Mouse (Mus musculus) gonadal fat pad, adult 2 months (tissue): ENCODE measurements around the gene Hist1h2bb. TPM values are rescaled to one million over a fixed set of nuclear protein-coding genes. Genes with fewer than 3 reads are reported as not detected.

Experiments used
- DNase-seq: peaks from one replicate; pipeline ENCODE4 v3.0.0-alpha.2; 2012; ENCODE audit warnings: low read depth
- polyA plus RNA-seq: library from polyadenylated mRNA; depleted of rRNA; stranded (reverse); fragments of >200 nt; gene quantifications from 2 replicates; pipeline ENCODE4 v1.2.3, GENCODE M21; 2012

The Hist1h2bb gene
- polyA plus RNA-seq, 1 experiment = 5.9 TPM

DNA sequence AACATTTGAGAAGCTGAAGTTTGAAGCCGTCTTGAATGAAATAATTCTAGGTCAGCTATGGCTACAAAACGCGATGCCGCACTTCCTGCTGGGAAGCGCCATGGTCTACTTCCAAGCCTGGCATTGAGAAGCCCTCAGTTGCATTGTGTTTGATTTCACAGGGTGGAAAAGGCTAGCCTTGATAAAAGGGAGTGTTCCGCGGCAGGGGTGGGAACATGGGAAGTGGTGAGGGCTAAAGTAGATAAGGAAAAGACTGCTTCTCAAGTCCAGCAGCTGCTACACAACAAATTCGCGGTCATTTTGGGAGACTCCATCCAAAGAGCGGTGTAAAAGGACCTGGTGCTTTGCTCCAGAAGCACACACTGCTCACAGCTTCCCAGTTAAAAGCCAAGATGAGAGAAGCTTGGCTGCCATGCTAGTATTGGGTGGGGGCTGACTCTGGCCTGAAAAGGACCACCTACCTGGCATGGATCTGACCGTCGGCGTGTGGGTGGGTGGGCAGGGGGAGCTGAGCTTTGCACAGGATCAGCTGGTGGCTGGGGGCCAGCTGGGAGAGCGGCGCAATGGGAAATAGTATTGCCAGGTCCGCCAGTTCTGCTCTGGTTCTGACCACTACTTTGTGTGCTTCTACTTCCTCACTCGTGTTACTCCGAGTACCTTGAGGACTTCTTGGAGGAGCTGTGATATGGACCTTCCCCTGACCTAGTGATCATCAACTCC lies 17.9 kb upstream of the Hist1h2bb start:
- no peak for DNase-seq

DNA sequence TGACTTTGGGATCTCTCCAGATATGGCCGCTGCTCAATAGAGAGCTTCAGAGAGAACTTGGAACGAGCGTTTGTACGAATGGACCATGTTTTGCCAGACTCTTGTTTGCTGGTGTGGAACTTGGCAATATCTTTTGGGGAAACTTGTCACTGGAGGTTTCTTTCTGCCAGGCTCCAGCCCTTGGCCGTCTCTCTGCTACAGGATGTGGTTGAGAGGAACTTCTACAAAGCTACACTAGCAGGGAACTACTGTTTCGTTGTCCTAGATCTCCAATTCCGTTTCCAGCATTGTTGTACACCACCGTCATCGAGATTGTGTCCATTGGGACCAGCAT lies 17.4 kb upstream of the Hist1h2bb start:
- no peak for DNase-seq

DNA sequence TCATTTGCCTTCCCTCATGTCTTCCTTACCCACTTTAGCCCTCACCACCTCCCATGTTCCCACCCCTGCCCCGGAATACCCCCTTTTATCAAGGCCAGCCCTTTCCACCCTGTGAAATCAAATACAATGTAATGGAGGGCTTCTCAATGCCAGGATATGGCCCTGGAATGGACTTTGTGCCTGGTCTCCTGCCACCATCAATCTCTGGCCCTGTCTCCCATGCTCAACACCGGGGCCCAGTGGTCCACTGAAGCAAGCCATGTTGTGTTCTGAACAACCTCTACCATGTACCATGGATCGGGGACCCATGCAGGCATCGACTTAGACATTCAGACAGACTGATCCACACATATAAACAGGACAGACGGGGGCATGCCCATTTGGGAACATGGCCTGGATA lies 16.8 kb upstream of the Hist1h2bb start:
- no peak for DNase-seq

DNA sequence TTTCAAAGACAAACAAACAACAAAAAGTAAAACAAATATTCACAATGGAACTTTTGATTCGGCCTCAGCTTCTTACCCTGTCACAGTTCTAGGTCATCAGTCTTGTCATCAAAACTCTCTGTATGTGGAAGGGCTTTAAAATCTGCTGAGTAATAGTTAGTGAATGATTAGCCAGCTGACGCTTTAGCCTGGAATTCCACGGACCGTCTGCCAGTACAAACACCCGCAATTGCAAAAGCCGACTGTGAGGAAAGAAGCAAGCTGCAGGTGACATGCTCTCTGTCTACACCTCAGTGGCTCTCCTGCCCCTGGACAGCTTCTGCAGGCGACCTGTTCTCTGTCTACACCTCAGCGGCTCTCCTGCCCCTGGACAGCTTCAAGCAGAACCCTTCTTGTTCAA lies 16.1 kb upstream of the Hist1h2bb start:
- no peak for DNase-seq

DNA sequence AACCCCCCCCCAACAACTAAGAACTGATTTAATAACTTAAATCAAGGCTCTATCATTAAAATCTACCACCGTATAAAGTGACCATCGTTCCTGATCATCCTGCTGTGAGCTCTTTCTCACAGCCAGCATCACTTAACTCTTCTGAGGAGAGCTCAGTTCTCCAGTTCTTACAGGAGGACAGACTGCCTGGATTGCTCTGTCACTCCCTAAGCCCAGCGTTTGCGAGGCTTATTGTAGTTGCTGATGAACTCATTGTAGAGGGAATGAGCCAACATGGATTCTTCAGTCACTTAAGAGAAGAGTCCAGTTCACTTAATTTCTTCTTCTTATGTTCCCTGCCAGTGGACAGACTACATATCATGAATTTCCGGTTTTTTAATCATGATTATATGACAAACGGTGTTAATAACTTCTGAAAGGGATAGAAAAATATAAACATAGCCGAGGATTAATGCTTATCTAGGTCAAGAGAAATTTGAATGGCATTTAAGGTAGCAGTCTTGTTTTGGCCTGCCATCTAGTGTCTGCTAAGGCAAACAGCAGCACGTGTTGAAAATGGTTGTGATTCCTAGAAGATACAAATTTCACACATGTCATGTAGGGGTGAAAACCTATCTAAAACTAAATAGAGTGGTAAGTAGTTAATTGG lies 14.3 kb upstream of the Hist1h2bb start:
- DNase-seq = no peak

DNA sequence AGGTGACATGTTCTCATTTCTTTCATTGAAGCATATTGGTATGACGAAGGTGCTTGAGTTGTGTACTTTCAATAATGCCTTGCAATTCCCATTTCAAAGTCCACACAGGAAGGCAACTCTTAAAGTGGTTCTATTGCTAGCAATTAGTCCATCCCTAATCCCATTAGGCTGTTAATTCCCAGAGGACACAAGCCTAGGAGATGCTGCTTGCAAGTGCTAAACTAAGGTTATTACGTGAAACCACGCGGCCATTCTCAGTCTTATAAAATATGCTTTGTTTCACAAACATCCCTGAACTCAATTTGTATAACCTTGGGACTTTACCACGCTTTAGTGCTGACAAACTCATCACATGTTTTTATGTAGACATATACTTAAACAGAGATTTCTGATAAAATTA lies 9.4 kb upstream of the Hist1h2bb start:
- no peak for DNase-seq

DNA sequence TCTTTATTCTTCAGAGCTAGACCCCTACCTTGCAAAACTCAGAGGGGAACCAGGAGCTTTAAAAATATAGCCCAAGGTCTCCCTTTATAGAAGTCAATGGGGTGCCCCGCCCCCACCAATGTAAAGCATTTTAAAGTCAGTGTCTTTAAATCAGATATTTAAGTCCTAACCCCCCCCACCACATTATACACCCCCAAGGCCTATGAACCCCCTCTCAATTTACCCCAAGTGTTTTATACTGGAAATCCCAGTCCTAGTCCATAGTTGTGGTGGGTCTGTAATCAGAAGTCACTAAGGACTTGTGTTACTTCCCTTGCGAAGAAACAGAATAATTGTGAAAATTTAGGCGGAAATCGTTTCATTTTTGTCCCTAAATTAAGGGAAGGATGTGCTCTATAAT lies 8.5 kb upstream of the Hist1h2bb start:
- DNase-seq = no peak

DNA sequence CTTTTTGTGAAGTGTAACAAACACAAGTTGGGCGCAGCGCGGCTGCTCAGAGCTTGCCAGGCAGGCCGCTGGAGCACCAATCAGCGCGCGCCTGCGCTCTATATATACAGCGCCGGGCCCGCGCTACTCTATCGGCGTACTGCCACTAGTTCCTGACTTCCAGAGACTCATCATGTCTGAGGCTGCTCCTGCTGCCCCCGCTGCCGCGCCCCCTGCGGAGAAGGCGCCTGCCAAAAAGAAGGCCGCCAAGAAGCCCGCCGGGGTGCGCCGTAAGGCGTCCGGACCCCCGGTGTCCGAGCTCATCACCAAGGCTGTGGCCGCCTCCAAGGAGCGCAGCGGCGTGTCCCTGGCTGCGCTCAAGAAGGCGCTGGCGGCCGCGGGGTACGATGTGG lies 7.9 kb upstream of the Hist1h2bb start, which contains the start of gene Hist1h1c:
Gene Hist1h1c, plus strand, starts transcription at position 132 of the 392 bp plus-strand sequence.
- DNase-seq = no peak

DNA sequence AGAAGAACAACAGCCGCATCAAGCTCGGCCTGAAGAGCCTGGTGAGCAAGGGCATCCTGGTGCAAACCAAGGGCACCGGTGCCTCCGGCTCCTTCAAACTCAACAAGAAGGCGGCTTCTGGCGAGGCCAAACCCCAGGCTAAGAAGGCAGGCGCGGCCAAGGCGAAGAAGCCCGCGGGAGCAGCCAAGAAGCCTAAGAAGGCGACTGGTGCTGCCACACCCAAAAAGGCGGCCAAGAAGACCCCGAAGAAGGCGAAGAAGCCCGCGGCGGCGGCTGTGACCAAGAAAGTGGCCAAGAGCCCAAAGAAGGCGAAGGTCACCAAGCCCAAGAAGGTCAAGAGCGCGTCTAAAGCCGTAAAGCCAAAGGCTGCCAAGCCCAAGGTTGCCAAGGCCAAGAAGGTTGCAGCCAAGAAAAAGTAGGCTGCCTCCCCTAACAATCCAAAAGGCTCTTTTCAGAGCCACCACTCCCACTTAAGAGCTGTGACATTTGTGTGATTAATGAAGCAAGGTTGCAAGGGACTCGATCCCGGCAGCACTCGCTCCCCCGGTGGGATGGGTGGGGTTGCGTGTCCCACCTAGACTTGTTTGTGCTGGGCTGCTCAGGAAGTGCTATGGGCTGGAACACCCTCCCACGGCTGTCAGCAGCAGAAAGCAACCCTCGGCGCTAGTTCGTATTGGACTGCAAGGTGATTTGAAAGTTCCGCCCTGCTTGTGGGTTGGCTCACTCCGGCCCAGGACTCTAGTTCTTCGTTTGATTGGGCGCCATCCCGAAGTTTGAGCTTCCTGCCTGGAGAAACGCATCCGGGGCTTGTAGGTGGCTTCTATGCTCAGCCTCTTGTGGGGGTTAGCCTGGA lies 7.2 kb upstream of the Hist1h2bb start:
- DNase-seq = no peak

DNA sequence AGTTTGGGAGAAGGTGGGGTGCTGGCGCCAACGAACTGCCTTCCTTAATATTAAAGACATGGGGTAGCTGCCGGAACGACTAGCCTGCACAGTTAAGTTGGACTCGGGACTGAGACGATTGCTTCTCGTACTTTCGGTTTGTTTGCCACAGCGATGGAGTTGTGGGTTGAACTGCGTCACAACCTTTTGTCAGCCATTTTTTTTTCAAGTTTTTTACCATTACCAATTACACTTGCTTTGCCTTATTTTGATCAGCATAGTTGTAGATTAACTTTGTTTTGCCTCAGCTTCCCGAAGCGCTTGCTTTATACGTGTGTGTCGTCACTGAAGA lies 6.6 kb upstream of the Hist1h2bb start:
- no peak for DNase-seq

DNA sequence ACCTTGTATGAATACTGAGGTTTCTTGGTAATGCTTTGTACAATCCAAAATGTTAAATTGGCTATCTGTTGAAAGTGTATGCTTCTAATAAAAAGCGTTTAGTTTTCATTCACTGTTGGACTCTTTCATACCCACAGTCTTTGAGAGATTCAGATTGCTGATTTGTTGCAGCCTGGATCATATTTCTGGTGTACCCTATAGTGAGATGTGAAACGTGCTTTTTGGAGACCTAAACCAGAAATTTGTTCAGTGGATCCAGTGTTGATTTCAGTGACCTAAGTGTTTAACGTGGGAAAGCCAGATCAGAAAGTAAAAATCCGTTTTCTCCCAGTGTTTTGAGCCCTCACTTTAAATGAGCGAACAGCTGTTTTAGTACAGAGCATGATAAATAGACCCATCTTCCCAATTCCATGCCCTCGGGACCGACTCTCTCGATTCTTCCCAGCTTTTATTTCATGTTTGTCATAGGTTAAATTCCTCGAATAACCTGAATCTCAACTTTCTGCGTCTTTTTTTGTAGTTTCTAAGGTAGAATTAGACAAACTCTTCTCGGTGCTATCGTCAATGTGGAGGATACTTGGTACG lies 6.2 kb upstream of the Hist1h2bb start:
- DNase-seq = no peak

DNA sequence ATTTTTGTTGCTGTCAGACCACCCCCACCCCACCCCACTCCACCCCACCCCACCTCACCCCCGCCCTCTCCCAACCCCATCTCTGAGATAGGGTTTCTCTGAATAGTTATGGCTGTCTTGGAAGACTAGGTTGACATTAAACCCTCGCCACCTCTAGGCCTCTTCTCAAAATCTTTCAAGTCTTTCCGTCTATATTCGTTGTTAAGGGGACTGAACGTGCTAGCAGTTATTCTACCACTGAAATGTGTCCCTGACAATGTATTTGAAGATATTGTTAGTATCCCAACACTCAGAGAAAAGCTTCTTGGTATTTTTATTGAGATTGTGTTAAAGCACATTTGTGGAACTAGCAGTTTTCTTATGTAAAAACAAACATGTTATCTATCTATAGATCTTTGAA lies 5.6 kb upstream of the Hist1h2bb start:
- no peak for DNase-seq

DNA sequence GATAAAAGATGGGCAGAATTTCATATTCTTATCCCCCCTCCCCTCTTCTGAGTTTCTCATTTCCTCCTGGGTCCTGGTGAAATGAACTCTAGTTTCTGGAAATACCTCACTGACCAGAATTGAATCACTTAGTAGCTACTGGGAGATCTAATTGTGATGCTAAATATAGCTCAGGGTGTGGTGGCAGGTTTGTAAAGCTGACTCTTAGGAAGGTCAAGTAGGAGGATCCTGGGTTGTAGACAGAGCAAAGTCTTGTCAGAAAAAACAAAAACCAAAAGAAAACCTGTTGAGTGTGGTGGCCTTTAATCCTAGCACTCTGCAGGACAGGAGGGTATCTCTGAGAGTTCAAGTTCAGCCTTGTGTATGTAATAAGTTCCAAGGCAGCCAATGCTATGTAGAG lies 4.5 kb upstream of the Hist1h2bb start:
- DNase-seq = no peak

DNA sequence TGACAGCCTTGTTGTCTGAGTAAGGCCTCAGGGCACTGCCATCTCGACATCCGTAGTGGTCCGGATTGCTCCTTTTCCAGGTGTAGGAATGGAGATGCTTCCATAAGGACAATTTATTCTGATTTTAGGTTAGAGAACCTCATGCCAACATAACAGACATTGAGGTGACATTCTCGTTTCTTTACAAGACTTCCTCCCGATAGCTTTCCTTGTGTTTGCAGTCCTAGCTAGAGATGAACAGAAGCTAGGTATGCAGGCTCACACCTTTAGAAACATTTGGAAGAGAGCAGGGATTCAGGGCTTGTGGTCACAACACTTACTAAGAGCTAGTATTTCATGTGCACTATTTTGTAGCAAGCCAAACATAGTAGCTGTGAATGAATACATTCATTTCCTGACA lies 3.3 kb upstream of the Hist1h2bb start:
- no peak for DNase-seq

DNA sequence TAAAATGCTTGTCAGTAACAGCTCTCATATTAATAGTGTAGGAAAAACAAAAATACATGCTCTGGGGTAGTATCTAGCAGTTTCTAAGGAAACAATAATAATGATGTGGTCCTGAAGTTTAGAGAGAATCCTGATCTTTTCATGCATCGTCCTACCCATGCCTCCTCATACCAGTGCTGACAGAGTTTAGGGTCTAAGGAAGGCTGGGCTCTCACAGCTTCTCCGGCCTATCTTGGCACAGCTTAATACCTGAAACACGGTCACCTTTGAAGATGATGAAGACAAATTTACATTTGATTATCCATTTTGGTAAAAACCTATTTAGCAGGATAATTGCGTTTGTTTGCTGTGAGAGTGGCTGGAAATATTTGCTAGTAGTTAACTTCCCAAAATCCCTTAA lies 2.6 kb upstream of the Hist1h2bb start:
- DNase-seq = no peak

DNA sequence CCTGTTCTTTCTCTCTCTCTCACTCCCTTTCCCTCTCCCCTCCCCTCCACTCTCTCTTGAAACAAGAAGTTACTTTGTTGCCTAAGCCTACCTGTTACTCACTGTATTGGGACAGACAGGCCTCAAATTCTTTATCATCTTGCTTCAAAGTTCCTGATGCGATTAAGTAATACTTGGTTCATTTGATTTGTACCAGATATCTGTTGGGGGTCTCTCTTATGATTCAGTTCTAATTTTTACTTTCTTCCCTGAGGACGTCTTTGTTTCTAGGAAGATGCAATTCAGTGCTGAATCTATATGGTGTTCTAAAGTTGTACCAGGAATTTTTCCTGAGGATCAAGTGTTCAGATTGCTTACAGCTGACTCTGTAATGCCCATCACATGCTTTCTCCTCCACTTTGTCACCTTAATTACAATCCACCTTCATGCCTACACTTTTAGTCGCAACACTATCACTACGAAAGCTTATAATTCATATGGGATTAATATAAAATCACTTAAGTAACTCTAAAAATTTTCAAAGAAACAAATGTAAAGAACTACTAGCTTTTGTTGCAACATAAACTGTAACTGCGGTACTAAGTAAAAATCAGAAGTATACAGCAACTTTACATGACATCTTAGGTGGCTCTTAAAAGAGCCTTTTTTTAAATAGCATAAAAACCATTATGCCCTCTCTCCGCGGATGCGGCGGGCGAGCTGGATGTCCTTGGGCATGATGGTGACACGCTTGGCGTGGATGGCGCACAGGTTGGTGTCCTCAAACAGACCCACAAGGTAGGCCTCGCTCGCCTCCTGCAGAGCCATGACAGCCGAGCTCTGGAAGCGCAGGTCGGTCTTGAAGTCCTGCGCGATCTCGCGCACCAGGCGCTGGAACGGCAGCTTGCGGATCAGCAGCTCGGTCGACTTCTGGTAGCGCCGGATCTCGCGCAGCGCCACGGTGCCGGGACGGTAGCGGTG lies 1.8 kb upstream of the Hist1h2bb start:
- DNase-seq = no peak

DNA sequence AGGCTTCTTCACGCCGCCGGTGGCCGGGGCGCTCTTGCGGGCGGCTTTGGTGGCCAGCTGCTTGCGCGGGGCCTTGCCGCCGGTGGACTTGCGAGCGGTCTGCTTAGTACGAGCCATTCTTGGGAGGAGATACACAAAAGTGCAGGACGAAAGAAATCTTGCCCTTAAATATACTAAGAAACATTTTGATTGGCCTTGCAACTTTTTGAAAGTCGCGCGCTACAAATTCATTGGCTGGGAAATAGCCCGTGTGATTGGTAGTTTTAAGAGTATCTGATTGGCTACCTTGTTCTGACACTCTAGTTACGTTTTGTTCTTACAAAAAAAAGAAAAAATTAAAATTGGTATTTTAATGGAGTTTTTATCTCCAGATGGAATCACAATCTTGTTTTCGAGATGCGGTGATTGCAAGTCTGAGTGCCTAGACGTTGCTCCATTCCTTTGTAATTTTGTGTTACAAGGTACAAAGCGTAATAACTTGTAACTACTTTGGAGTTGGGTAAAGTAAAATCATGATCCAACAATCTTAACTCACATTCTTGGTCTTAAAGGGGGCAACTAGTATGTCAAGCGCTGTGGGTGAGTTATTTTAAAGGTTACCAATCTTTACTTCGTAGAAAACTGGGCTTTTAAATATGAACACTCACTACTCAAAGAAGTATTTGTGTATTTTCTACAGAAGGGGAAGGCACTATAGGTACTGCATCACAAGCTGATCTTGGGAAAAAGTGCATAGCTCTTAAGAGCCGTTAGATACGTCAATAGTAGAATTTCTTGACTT lies 963 bp upstream of the Hist1h2bb start, which contains the start of gene Hist1h3c:
Gene Hist1h3c, minus strand, starts transcription at position 222 of the 781 bp plus-strand sequence.
- DNase-seq = no peak

DNA sequence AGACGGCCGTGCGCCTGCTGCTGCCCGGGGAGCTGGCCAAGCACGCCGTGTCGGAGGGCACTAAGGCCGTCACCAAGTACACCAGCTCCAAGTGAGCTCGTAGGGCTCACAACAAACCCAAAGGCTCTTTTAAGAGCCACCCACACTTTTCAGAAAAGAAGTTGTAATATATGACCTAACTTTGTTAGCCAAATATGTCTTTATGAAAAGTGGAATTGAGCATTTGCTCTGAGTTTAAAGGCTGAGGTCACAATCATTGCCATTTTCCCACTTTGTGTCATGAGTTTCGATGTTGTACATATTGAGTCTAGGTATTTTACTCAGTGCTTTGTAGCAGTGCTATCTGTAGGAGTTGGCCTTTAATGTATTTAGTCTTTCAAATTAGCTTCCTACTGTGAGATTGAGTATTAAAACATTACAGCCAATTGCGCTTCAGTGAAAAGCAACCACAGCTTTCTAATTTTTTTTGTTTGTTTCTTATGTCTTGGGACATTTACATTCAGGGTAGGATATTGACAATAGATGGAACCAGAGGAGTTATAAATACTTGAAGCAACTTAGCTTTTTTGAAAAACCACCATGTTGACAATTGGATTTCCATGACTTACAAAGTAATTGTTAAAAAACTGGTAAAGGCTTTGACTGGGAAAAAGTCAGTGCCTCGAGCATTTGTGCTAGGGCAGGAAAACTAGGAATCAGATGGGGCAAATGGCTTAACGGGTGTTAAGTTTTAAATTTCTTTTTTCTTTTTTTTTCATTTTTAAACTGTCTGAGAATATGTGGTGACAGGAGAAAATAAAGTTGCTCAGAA lies 752 bp downstream of the Hist1h2bb start:
- DNase-seq = no peak

DNA sequence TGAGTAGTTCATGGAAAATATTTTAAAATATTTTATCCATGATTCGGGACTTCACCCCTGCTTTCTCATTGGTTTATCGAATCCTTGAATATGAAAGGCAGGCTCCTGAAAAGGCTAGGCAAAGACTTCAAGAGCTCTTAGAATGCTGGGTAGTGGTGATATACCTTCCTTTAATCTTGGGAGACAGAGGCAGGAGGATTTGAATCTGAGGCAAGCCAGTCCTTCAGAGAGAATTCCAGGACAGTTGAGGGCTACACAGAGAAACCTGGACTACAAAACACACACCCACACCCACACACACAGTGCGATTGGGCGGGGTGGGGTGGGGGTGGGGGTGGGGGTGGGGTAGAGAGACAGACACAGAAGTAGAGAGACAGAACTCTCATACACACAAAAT lies 1.4 kb downstream of the Hist1h2bb start:
- DNase-seq = no peak
